8 mouse cellular contexts compared by ENCODE assay signal in the genomic region with DNA sequence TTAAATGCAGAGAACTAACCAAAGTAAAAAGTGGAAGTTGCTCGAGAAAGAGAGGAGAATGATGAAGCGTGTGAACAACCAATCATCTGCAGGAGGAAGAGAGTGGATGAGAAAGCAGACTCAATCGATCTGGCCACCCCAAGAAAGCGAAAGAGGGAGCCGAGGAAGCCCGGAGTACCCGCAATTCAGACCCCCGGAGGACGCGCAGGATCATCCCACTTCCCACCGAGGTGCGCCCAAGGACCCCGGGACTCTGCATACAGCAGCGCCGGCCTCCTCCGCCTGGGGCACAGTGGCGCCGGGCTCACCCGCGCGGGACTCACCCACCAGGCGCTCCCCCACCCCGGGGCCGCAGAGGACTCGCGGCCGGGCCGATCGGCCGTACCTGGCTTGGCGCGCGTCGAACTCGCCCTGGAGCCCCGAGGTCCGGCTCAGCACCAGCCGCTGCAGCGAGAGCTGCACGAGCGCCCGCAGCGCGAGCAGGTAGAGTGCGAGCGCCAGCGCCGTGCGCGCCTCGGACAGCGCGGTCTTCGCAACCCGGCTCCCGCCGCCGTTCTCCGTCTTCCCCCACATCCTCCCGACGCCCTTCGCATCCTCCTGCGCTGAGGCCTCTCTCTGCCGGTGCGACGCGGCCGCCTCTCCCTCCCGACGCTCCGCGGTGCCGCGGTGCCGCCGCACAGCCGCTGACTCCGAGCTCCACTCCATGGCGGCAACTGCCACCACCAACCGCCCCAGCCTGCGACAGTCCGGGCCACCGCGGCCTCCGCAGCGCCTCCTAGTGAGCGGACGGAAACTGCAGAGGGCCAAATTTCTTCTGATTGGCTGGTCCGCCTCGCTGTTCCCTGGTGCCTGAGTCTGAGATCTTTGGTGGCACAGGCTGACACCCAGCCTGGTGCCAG. TPM values are rescaled to one million over a fixed set of nuclear protein-coding genes. Genes with fewer than 3 reads are reported as not detected.
A peak's percentile ranks its signal among the peaks of the same experiment; 100 is the strongest.
DNase-seq lines count a peak whose midpoint lies in the region; ATAC-seq lines count a peak whose summit lies in the region.

A gene (minus strand): TSS at position 765 of the 899 bp plus-strand sequence.

- intact Hi-C loops in left cerebral cortex, postnatal 14 days (cut with DNase I) = no loop called here

- peak within 1 kb of the TSS; percentile 83 for H3K4me3 ChIP-seq in intestine, embryonic 14.5 days (ENCODE audit: low read depth, low read length)

- no peaks in the 10 kb centered on the region for H3K4me1 ChIP-seq in intestine, embryonic 14.5 days (replicated peaks; ENCODE audit: control insufficient read depth, insufficient read depth, low read length)

- H3K27me3 ChIP-seq in intestine, embryonic 14.5 days (replicated peaks; ENCODE audit: control insufficient read depth, insufficient read depth, low read length) = no peaks in the 10 kb centered on the region

- H3K27ac ChIP-seq in intestine, embryonic 14.5 days (ENCODE audit: low read depth) = peak within 1 kb of the TSS; percentile 77

- H3K9ac ChIP-seq in intestine, embryonic 14.5 days (ENCODE audit: low read length) = peak within 1 kb of the TSS; percentile 81

- no peaks in the 10 kb centered on the region for H3K36me3 ChIP-seq in intestine, embryonic 14.5 days (ENCODE audit: control insufficient read depth, insufficient read depth, low read length)

- DNase-seq in adrenal gland, adult (ENCODE audit: inconsistent age in 2 of 2, low spot score in 1 of 2) = peak; percentile 96 to 99
- peak; percentile 92 for DNase-seq in embryo, embryonic 10.5 days (ENCODE audit: low spot score)
- peak; percentile 91 for DNase-seq in gastrocnemius, postnatal 25 days
- peak; percentile 99 for DNase-seq in intestine, embryonic 14.5 days (ENCODE audit: low spot score)
- DNase-seq in left cerebral cortex, postnatal 14 days (ENCODE audit: low spot score in 2 of 2) = peak; percentile 96 to 98
- DNase-seq in mesoderm, embryonic 11.5 days (ENCODE audit: low read depth, low spot score) = peak; percentile 92
- peak; percentile 92 to 93 for DNase-seq in right cerebral cortex, postnatal 36 days (ENCODE audit: low spot score in 2 of 2)
- peak; percentile 89 for DNase-seq in yolk sac, embryonic 10.5 days (ENCODE audit: low spot score)

- ATAC-seq in intestine, embryonic 14.5 days (replicated peaks; ENCODE audit: low FRiP score, low TSS enrichment, low read depth) = peak; percentile 92

- H3K4me2 ChIP-seq in intestine, embryonic 14.5 days (ENCODE audit: low read length) = peak within 1 kb of the TSS; percentile 59

- under 1% methylated on average over 85 of the region's 90 CpGs for WGBS in intestine, embryonic 14.5 days

- H3K9me3 ChIP-seq in intestine, embryonic 14.5 days (ENCODE audit: control insufficient read depth, low read length) = peaks cover 3% of the 10 kb centered on the region; the same call in 1 of the 2 replicates

RNA-seq across cellular contexts. Expression of the gene that starts here (rescaled TPM):
- 1 to 10 TPM; 6.7 to 7.7 TPM for total RNA-seq in gastrocnemius, postnatal 25 days (2021)
- polyA plus RNA-seq in intestine, embryonic 14.5 days (2014; fragmentation: Nextera tagmentation; extraction: Ambion mirVana) = 8.4 and 8.9 TPM in 2 replicates
- total RNA-seq in left cerebral cortex, postnatal 14 days (2021) = 10 to 100 TPM; 38.4 to 39.9 TPM

Comparison
In these comparisons a context has a peak if more than half of its experiments do, and no peak if none do; other contexts are left out.
1. Peak in every context shown above with its lines: DNase-seq, ATAC-seq, H3K4me3 ChIP-seq and H3K27ac ChIP-seq.
2. RNA of the gene that starts here (total RNA-seq): 38.4 to 39.9 TPM in left cerebral cortex, postnatal 14 days; 6.7 to 7.7 TPM in gastrocnemius, postnatal 25 days; every median in the first group is over 4 times any median in the second.